Comparison of ENCODE assay signal across 13 mouse cellular contexts in genomic region chr8:119004821-119005220, GRCm38 (mm10).
"Had no signal": no experiment of that assay in that cellular context is flagged by ENCODE, and none has a peak within 500 bp of the region (broad histone marks: within the 10 kb centered on the region; RNA-seq: fewer than 3 reads in every experiment).

No protein-coding gene starts in this region.

- ATAC-seq: midbrain, embryonic 16.5 days had no signal

- DNase-seq: lung, embryonic 14.5 days; lung, postnatal 10 days; lung, postnatal 4 days; midbrain, embryonic 14.5 days; retina, postnatal 1 day; right cerebral cortex, adult 18-20 months; right cerebral cortex, postnatal 25 days; right cerebral cortex, postnatal 4 days; spleen, adult 18-20 months; thymus, adult 18-20 months; thymus, postnatal 14 days; thymus, postnatal 36 days had no signal
